Mouse (Mus musculus): ENCODE data around the gene Rbms1. TPM values are rescaled to one million over a fixed set of nuclear protein-coding genes. Genes with fewer than 3 reads are reported as not detected.

The Rbms1 gene
- total and polyA plus RNA-seq, 3 experiments: 10.1 to 27.4 TPM; not detected in 1

- H3K9ac ChIP-seq (ENCODE audit: control insufficient read depth, low read depth, low read length, poor library complexity, severe bottlenecking): no peak overlapping the region
- H3K27me3 ChIP-seq (ENCODE audit: control insufficient read depth in 1 of 2, insufficient read depth in 2 of 2, low read length in 2 of 2): no peaks in the 10 kb centered on the region
- no peaks in the 10 kb centered on the region for H3K36me3 ChIP-seq (ENCODE audit: control insufficient read depth in 1 of 2, insufficient read depth in 2 of 2, low read length in 2 of 2)
- no peaks in the 10 kb centered on the region for H3K79me2 ChIP-seq (ENCODE audit: control insufficient read depth, insufficient read depth, low read length, poor library complexity)
- no peaks in the 10 kb centered on the region for H3K4me1 ChIP-seq (ENCODE audit: control insufficient read depth in 1 of 2, insufficient read depth in 2 of 2, low read length in 2 of 2)
- DNase-seq (ENCODE audit: low read depth, low spot score): no peak
- H3K4me3 ChIP-seq (ENCODE audit: control insufficient read depth in 1 of 2, insufficient read depth in 1 of 2, low read depth in 2 of 2, low read length in 2 of 2): no peak overlapping the region
- TF ChIP-seq RCOR1 (IDR thresholded peaks at IDR 0.05; ENCODE audit: low read depth, low read length) (no peak), BHLHE40 (IDR thresholded peaks at IDR 0.05; ENCODE audit: borderline replicate concordance, low read depth, low read length) (no peak), SMC3 (IDR thresholded peaks at IDR 0.05; ENCODE audit: low read depth, low read length) (no peak), NELFE (IDR thresholded peaks at IDR 0.05; ENCODE audit: low read depth, low read length) (no peak), UBTF (IDR thresholded peaks at IDR 0.05; ENCODE audit: borderline replicate concordance, insufficient read depth, low read depth, low read length) (no peak), JUND (IDR thresholded peaks at IDR 0.05; ENCODE audit: low read depth, low read length) (no peak), USF2 (IDR thresholded peaks at IDR 0.05; ENCODE audit: borderline replicate concordance in 1 of 2, insufficient read depth in 1 of 2, low read depth in 1 of 2, low read length in 2 of 2) (no peak), GABPA (IDR thresholded peaks at IDR 0.05; ENCODE audit: low read depth, low read length) (no peak)
- no peaks in the 10 kb centered on the region for H3K9me3 ChIP-seq (replicated peaks; ENCODE audit: insufficient read depth, low read length)
- H3K27ac ChIP-seq (ENCODE audit: control insufficient read depth, low read depth, low read length): no peak overlapping the region
Measured at GRCm38 (mm10) chr2:60796616-60796968, 166.4 kb downstream of the Rbms1 start.

- no peak overlapping the region for H3K4me3 ChIP-seq (ENCODE audit: control insufficient read depth in 1 of 2, insufficient read depth in 1 of 2, low read depth in 2 of 2, low read length in 2 of 2)
- DNase-seq (ENCODE audit: low read depth, low spot score): peak; percentile 8
- H3K79me2 ChIP-seq (ENCODE audit: control insufficient read depth, insufficient read depth, low read length, poor library complexity): no peaks in the 10 kb centered on the region
- H3K36me3 ChIP-seq (ENCODE audit: control insufficient read depth in 1 of 2, insufficient read depth in 2 of 2, low read length in 2 of 2): no peaks in the 10 kb centered on the region
- H3K27ac ChIP-seq (ENCODE audit: control insufficient read depth, low read depth, low read length): no peak overlapping the region
- H3K4me1 ChIP-seq (ENCODE audit: control insufficient read depth in 1 of 2, insufficient read depth in 2 of 2, low read length in 2 of 2): no peaks in the 10 kb centered on the region
- no peaks in the 10 kb centered on the region for H3K27me3 ChIP-seq (ENCODE audit: control insufficient read depth in 1 of 2, insufficient read depth in 2 of 2, low read length in 2 of 2)
- H3K9me3 ChIP-seq (replicated peaks; ENCODE audit: insufficient read depth, low read length): no peaks in the 10 kb centered on the region
- H3K9ac ChIP-seq (ENCODE audit: control insufficient read depth, low read depth, low read length, poor library complexity, severe bottlenecking): no peak overlapping the region
- TF ChIP-seq SIN3A (IDR thresholded peaks at IDR 0.05; ENCODE audit: low read length) (no peak), CTCF (IDR thresholded peaks at IDR 0.05 in 2 of 3, conservative IDR thresholded peaks at IDR 0.05 in 1 of 3; ENCODE audit: control insufficient read depth in 1 of 3, insufficient read depth in 1 of 3, low read depth in 2 of 3, low read length in 3 of 3, poor library complexity in 1 of 3, severe bottlenecking in 1 of 3) (no peak), CHD1 (IDR thresholded peaks at IDR 0.05; ENCODE audit: low read depth, low read length) (no peak)
Measured at GRCm38 (mm10) chr2:60795861-60796260, 167.1 kb downstream of the Rbms1 start.

- H3K79me2 ChIP-seq (ENCODE audit: control insufficient read depth, insufficient read depth, low read length, poor library complexity): no peaks in the 10 kb centered on the region
- DNase-seq (ENCODE audit: low read depth, low spot score): no peak
- H3K4me1 ChIP-seq (ENCODE audit: control insufficient read depth in 1 of 2, insufficient read depth in 2 of 2, low read length in 2 of 2): no peaks in the 10 kb centered on the region
- no peaks in the 10 kb centered on the region for H3K36me3 ChIP-seq (ENCODE audit: control insufficient read depth in 1 of 2, insufficient read depth in 2 of 2, low read length in 2 of 2)
- H3K27me3 ChIP-seq (ENCODE audit: control insufficient read depth in 1 of 2, insufficient read depth in 2 of 2, low read length in 2 of 2): no peaks in the 10 kb centered on the region
- no peak overlapping the region for H3K27ac ChIP-seq (ENCODE audit: control insufficient read depth, low read depth, low read length)
- no peak for TF ChIP-seq NRF1 (IDR thresholded peaks at IDR 0.05; ENCODE audit: insufficient read depth, low read depth, low read length, poor library complexity, severe bottlenecking)
- no peak for TF ChIP-seq MYC (IDR thresholded peaks at IDR 0.05; ENCODE audit: low read depth, low read length)
- TF ChIP-seq MXI1 (IDR thresholded peaks at IDR 0.05; ENCODE audit: low read depth, low read length): no peak
- no peak for TF ChIP-seq MAX (IDR thresholded peaks at IDR 0.05; ENCODE audit: low read length)
- TF ChIP-seq SMC3 (IDR thresholded peaks at IDR 0.05; ENCODE audit: low read depth, low read length): no peak
- TF ChIP-seq POLR2AphosphoS5 (IDR thresholded peaks at IDR 0.05; ENCODE audit: borderline replicate concordance, low read depth, low read length): no peak
- TF ChIP-seq BHLHE40 (IDR thresholded peaks at IDR 0.05; ENCODE audit: borderline replicate concordance, low read depth, low read length): no peak
- no peak for TF ChIP-seq POLR2AphosphoS2 (IDR thresholded peaks at IDR 0.05; ENCODE audit: low read length)
- no peak for TF ChIP-seq TAL1 (IDR thresholded peaks at IDR 0.05; ENCODE audit: low read length)
- TF ChIP-seq RAD21 (IDR thresholded peaks at IDR 0.05; ENCODE audit: low read depth, low read length): no peak
- TF ChIP-seq ETS1 (IDR thresholded peaks at IDR 0.05; ENCODE audit: low read depth, low read length): no peak
- no peak for TF ChIP-seq MYB (IDR thresholded peaks at IDR 0.05; ENCODE audit: low read depth, low read length)
- TF ChIP-seq USF1 (IDR thresholded peaks at IDR 0.05; ENCODE audit: low read depth, low read length): no peak
- no peak for TF ChIP-seq CHD2 (IDR thresholded peaks at IDR 0.05; ENCODE audit: low read length)
- no peak for TF ChIP-seq POLR2A (IDR thresholded peaks at IDR 0.05; ENCODE audit: control insufficient read depth in 1 of 2, insufficient read depth in 1 of 2, low read depth in 1 of 2, low read length in 2 of 2, poor library complexity in 1 of 2)
- TF ChIP-seq GABPA (IDR thresholded peaks at IDR 0.05; ENCODE audit: low read depth, low read length): no peak
- TF ChIP-seq HCFC1 (IDR thresholded peaks at IDR 0.05; ENCODE audit: low read depth, low read length): no peak
- no peak overlapping the region for H3K9ac ChIP-seq (ENCODE audit: control insufficient read depth, low read depth, low read length, poor library complexity, severe bottlenecking)
- H3K9me3 ChIP-seq (replicated peaks; ENCODE audit: insufficient read depth, low read length): no peaks in the 10 kb centered on the region
- no peak overlapping the region for H3K4me3 ChIP-seq (ENCODE audit: control insufficient read depth in 1 of 2, insufficient read depth in 1 of 2, low read depth in 2 of 2, low read length in 2 of 2)
Measured at GRCm38 (mm10) chr2:60792506-60792905, 170.5 kb downstream of the Rbms1 start.
